Mouse (Mus musculus) forebrain, embryonic 14.5 days (tissue): Measurements from ENCODE around the gene Nup107. TPM values are rescaled to one million over a fixed set of nuclear protein-coding genes. Genes with fewer than 3 reads are reported as not detected.
A peak's percentile ranks its signal among the peaks of the same experiment; 100 is the strongest.
"Not testable (repeated sequence)": the region's sequence is repeated elsewhere in the genome, so short reads cannot be mapped to it uniquely, and the experiment has no call there.

Source experiments
- ATAC-seq: fragments of 200-750 bp; cut with Nextera tagmentation; 2 replicates; pipeline ENCODE4 v1.8.0; 2017; ENCODE audit warnings: mild to moderate bottlenecking, moderate library complexity
- DNase-seq: peaks from one replicate; pipeline ENCODE4 v3.0.0-alpha.2; 2015; ENCODE audit warnings: low spot score
- H3K27ac ChIP-seq: fragments of 300-500 bp; sonication (generic); 2 replicates; pipeline ENCODE4 v1.5.1; 2014; ENCODE audit warnings: low read depth, mild to moderate bottlenecking, control low read depth, low read length, moderate library complexity
- H3K27me3 ChIP-seq: fragments of 300-500 bp; sonication (generic); replicated peaks from 2 replicates; pipeline ENCODE4 v1.6.1; 2014; ENCODE audit warnings: low read length, control low read depth, mixed read lengths; ENCODE audit not compliant: control insufficient read depth, insufficient read depth
- H3K36me3 ChIP-seq: fragments of 300-500 bp; sonication (generic); 2 replicates; pipeline ENCODE4 v1.6.1; 2014; ENCODE audit warnings: low read length, control low read depth; ENCODE audit not compliant: control insufficient read depth, insufficient read depth
- H3K4me1 ChIP-seq: fragments of 300-500 bp; sonication (generic); 2 replicates; pipeline ENCODE4 v1.6.1; 2014; ENCODE audit warnings: antibody characterized with exemption, low read length, control low read depth; ENCODE audit not compliant: control insufficient read depth, insufficient read depth
- H3K4me2 ChIP-seq: fragments of 300-500 bp; sonication (generic); 2 replicates; pipeline ENCODE4 v1.6.1; 2014; ENCODE audit warnings: mild to moderate bottlenecking, control low read depth, low read length
- H3K4me3 ChIP-seq: fragments of 300-500 bp; sonication (generic); 2 replicates; pipeline ENCODE4 v1.5.1; 2014; ENCODE audit warnings: low read depth, low read length, control low read depth
- H3K9ac ChIP-seq: fragments of 300-500 bp; sonication (generic); 2 replicates; pipeline ENCODE4 v1.6.1; 2014; ENCODE audit warnings: mild to moderate bottlenecking, low read length, control low read depth, moderate library complexity
- H3K9me3 ChIP-seq: fragments of 300-500 bp; sonication (generic); replicated peaks from 2 replicates; pipeline ENCODE4 v1.6.1; 2016; ENCODE audit warnings: low read length, control low read depth, mixed read lengths; ENCODE audit not compliant: control insufficient read depth
- WGBS: fragments of 180-500 bp; shearing (Covaris S2); extraction: QIAGEN DNeasy Blood & Tissue Kit; methylation state at CpG from one replicate; pipeline ENCODE4 v1.1.7; 2014; 5-methylcytosine and 5-hydroxymethylcytosine counted together
- polyA plus RNA-seq: library from polyadenylated mRNA; unstranded; fragments of >200 nt; fragmentation: Nextera tagmentation; extraction: Ambion mirVana; gene quantifications from 2 replicates; pipeline ENCODE4 v1.2.1, GENCODE M21; 2014

Nup107 gene
- polyA plus RNA-seq, 1 experiment from 2014 or later: 68.7 TPM

DNA sequence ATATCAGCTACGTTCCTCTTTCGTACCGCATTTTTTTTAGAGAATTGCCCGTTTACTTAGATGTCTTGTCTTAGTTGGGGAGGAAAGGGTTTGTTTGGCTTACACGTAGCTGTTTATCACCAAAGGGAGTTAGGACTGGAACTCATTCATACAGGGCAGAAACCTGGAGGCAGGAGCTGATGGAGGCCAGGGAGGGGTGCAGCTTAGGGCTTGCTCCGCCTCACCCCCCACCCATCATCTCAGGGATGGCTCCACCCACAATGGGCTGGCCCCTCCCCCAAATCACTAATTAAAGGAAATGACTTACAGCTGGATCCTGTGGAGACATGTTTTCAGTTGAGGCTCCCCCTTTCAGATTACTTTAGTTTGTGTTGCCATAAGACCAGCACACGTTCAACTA, 44.8 kb downstream of the Nup107 start:
- Histone ChIP-seq H3K27ac (no peak overlapping the region), H3K9ac (no peak overlapping the region), H3K36me3 (peaks cover 36% of the 10 kb centered on the region), H3K4me3 (no peak overlapping the region), H3K9me3 (no peaks in the 10 kb centered on the region), H3K4me2 (no peak overlapping the region), H3K27me3 (no peaks in the 10 kb centered on the region), H3K4me1 (peaks cover 17% of the 10 kb centered on the region)
- WGBS: 91% methylated on average over 7 of the region's 7 CpGs
- no peak for DNase-seq
- ATAC-seq: no peak

- peak within 1 kb of the TSS; percentile 79 for H3K4me2 ChIP-seq
- peak; percentile 98 for ATAC-seq
- no peaks in the 10 kb centered on the region for H3K27me3 ChIP-seq
- 15% methylated on average over 44 of the region's 46 CpGs for WGBS
- H3K36me3 ChIP-seq: peaks cover 36% of the 10 kb centered on the region
- H3K4me1 ChIP-seq: peaks cover 17% of the 10 kb centered on the region
- DNase-seq: peak; percentile 96
- H3K27ac ChIP-seq: no peak within 1 kb of the TSS
- H3K9me3 ChIP-seq: no peaks in the 10 kb centered on the region
- peak within 1 kb of the TSS; percentile 77 for H3K9ac ChIP-seq
- H3K4me3 ChIP-seq: peak within 1 kb of the TSS; percentile 56
Observed at GRCm38 (mm10) chr10:117746297-117746883, 46.1 kb downstream of the Nup107 start, which contains the start of gene Slc35e3. Gene Slc35e3 (minus strand): TSS chr10:117746365.

GRCm38 (mm10) chr10:117745570-117746296, 46.8 kb downstream of the Nup107 start:
- Histone ChIP-seq H3K4me2 (peak overlapping the region; percentile 79), H3K36me3 (peaks cover 36% of the 10 kb centered on the region), H3K9ac (peak overlapping the region; percentile 77), H3K4me1 (peaks cover 17% of the 10 kb centered on the region), H3K4me3 (peak overlapping the region; percentile 56)
- ATAC-seq (peak; percentile 49), DNase-seq (peak; percentile 12)
- not testable (repeated sequence) for H3K9me3 ChIP-seq, H3K27me3 ChIP-seq, H3K27ac ChIP-seq
- WGBS: 2% methylated on average over 16 of the region's 46 CpGs

- 78% methylated on average over 4 of the region's 4 CpGs for WGBS
- no peak for ATAC-seq
- no peak overlapping the region for H3K9ac ChIP-seq
Observed at GRCm38 (mm10) chr10:117743917-117744316, 48.6 kb downstream of the Nup107 start.

GRCm38 (mm10) chr10:117743182-117743581, 49.3 kb downstream of the Nup107 start:
- Histone ChIP-seq H3K27me3 (no peaks in the 10 kb centered on the region), H3K36me3 (peaks cover 45% of the 10 kb centered on the region), H3K4me3 (no peak overlapping the region), H3K9me3 (no peaks in the 10 kb centered on the region), H3K4me2 (no peak overlapping the region), H3K9ac (no peak overlapping the region), H3K27ac (no peak overlapping the region), H3K4me1 (peaks cover 17% of the 10 kb centered on the region)
- no peak for DNase-seq
- 90% methylated on average over 2 of the region's 2 CpGs for WGBS
- no peak for ATAC-seq

More at GRCm38 (mm10) chr10:117743917-117744316, 48.6 kb downstream of the Nup107 start:
- no peak for DNase-seq
- no peaks in the 10 kb centered on the region for H3K27me3 ChIP-seq
- H3K4me2 ChIP-seq: peak overlapping the region; percentile 79; the same call in 1 of the 2 replicates
- H3K4me3 ChIP-seq: no peak overlapping the region
- H3K9me3 ChIP-seq: no peaks in the 10 kb centered on the region
- H3K36me3 ChIP-seq: peaks cover 41% of the 10 kb centered on the region
- no peak overlapping the region for H3K27ac ChIP-seq
- peaks cover 17% of the 10 kb centered on the region for H3K4me1 ChIP-seq

- no peaks in the 10 kb centered on the region for H3K9me3 ChIP-seq
- H3K9ac ChIP-seq: no peak overlapping the region
- ATAC-seq (no peak), DNase-seq (no peak)
- H3K4me2 ChIP-seq: no peak overlapping the region
- H3K27ac ChIP-seq: no peak overlapping the region
- H3K36me3 ChIP-seq: peaks cover 46% of the 10 kb centered on the region
- H3K27me3 ChIP-seq: no peaks in the 10 kb centered on the region
- H3K4me3 ChIP-seq: no peak overlapping the region
- 88% methylated on average over 4 of the region's 4 CpGs for WGBS
- H3K4me1 ChIP-seq: peaks cover 17% of the 10 kb centered on the region
Observed at GRCm38 (mm10) chr10:117742618-117743017, 49.9 kb downstream of the Nup107 start.

DNA sequence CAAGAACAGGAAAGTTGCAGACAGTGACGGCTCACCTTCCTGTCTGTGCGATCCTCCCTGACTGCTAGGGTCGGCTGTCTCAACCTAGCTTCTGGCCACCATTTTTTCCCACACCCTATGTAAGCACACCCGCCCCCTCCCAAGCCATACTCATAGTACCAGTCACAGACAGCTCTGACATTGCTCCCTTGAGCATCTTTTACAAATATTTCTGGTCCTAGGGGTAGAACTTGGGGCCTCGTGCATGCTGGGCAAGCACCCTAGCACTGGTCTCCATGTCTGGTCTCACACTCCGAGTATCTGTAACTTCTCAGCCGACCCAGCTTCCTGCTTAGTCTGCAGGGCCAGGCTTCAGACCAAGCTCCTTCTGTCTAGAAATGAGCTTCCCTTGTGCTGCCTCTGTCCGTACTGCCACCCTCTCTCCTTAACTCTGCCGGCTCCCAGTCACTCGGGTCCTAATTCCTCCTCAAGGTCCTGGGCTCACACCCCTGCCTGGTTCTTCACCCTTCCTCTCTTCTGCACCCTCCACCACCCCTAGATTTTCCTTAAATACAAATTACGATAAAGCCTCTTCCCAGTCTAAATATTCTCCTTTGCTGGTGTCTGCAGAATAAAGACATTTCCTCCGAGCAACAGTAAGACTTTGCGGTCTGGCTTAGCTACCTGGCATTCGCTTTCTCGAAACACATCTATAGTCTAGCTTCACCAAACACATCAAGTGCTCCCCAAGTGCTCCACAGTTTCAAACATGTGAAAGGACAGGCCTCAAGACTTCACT, 50.6 kb downstream of the Nup107 start:
- DNase-seq: no peak

DNA sequence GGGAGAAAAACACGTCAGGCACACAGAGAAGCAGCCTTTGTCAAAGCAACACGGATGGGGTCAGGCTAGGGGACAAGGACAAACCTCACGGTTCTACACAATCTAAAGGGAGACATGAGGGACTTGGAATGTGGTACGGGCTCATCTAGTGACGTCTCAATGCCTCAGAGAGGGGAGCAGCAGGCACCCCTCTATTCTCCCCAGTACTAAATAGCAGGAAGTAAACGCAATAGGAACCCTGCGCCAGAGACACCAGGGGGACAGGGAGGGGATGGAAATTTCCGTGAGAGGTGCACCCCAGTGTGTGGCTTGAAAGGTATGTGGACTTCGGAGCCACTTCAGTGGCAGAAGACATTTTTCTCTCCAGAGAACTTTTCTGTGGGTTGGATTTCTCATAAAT, 51.6 kb downstream of the Nup107 start:
- Histone ChIP-seq H3K4me3 (no peak overlapping the region), H3K9me3 (no peaks in the 10 kb centered on the region), H3K4me1 (peaks cover 17% of the 10 kb centered on the region), H3K27me3 (no peaks in the 10 kb centered on the region), H3K36me3 (peaks cover 61% of the 10 kb centered on the region), H3K27ac (no peak overlapping the region), H3K9ac (no peak overlapping the region), H3K4me2 (no peak overlapping the region)
- 90% methylated on average over 9 of the region's 9 CpGs for WGBS
- ATAC-seq (no peak), DNase-seq (no peak)

More for the DNA sequence above, 50.6 kb downstream of the Nup107 start:
- H3K9me3 ChIP-seq: no peaks in the 10 kb centered on the region
- ATAC-seq: no peak
- no peak overlapping the region for H3K4me2 ChIP-seq
- no peaks in the 10 kb centered on the region for H3K27me3 ChIP-seq
- WGBS: 89% methylated on average over 15 of the region's 15 CpGs
- no peak overlapping the region for H3K27ac ChIP-seq
- H3K4me1 ChIP-seq: peaks cover 17% of the 10 kb centered on the region
- no peak overlapping the region for H3K4me3 ChIP-seq
- peaks cover 53% of the 10 kb centered on the region for H3K36me3 ChIP-seq
- no peak overlapping the region for H3K9ac ChIP-seq
